ENCODE assay signal across 7 mouse cellular contexts in genomic region chr1:194879324-194880233, GRCm38 (mm10). TPM values are rescaled to one million over a fixed set of nuclear protein-coding genes. Genes with fewer than 3 reads are reported as not detected.
DNase-seq lines count a peak whose midpoint lies in the region; ATAC-seq lines count a peak whose summit lies in the region.

No protein-coding gene starts in this region.

- H3K4me2 ChIP-seq in limb, embryonic 11.5 days (ENCODE audit: low read depth, severe bottlenecking) = no peak overlapping the region
- H3K4me2 ChIP-seq in midbrain, embryonic 14.5 days (ENCODE audit: low read length) = peak overlapping the region; percentile 24; the same call in 1 of the 2 replicates

- 0 out of 2 replicates have a peak, but pooled peaks cover 4% of the 10 kb centered on the region for H3K27me3 ChIP-seq in embryonic facial prominence, embryonic 10.5 days (replicated peaks; ENCODE audit: low read depth, poor library complexity, severe bottlenecking)
- H3K27me3 ChIP-seq in limb, embryonic 11.5 days (ENCODE audit: control insufficient read depth, insufficient read depth, low read length) = no peaks in the 10 kb centered on the region
- no peaks in the 10 kb centered on the region for H3K27me3 ChIP-seq in midbrain, embryonic 14.5 days (ENCODE audit: control insufficient read depth, insufficient read depth, low read length)

- peaks cover 8% of the 10 kb centered on the region for H3K4me1 ChIP-seq in embryonic facial prominence, embryonic 10.5 days
- no peaks in the 10 kb centered on the region for H3K4me1 ChIP-seq in limb, embryonic 11.5 days (ENCODE audit: control insufficient read depth, insufficient read depth, low read length)
- H3K4me1 ChIP-seq in midbrain, embryonic 14.5 days (ENCODE audit: control insufficient read depth, insufficient read depth, low read length) = peaks cover 6% of the 10 kb centered on the region; the same call in 1 of the 2 replicates

- H3K4me3 ChIP-seq in embryonic facial prominence, embryonic 10.5 days = peak overlapping the region; percentile 30
- H3K4me3 ChIP-seq in limb, embryonic 11.5 days (ENCODE audit: low read depth, low read length) = no peak overlapping the region
- no peak overlapping the region for H3K4me3 ChIP-seq in midbrain, embryonic 14.5 days (replicated peaks; ENCODE audit: low read depth, low read length)

- WGBS in embryonic facial prominence, embryonic 10.5 days = 22% methylated on average over 22 of the region's 22 CpGs
- 22% methylated on average over 22 of the region's 22 CpGs for WGBS in limb, embryonic 11.5 days
- WGBS in midbrain, embryonic 14.5 days = 26% methylated on average over 22 of the region's 22 CpGs

- H3K9me3 ChIP-seq in embryonic facial prominence, embryonic 10.5 days = no peaks in the 10 kb centered on the region
- no peaks in the 10 kb centered on the region for H3K9me3 ChIP-seq in limb, embryonic 11.5 days (ENCODE audit: control insufficient read depth, low read length)
- no peaks in the 10 kb centered on the region for H3K9me3 ChIP-seq in midbrain, embryonic 14.5 days (ENCODE audit: control insufficient read depth, low read length)

- ATAC-seq in limb, embryonic 11.5 days (ENCODE audit: insufficient number of reproducible peaks, low FRiP score, low TSS enrichment, low read depth) = peak; percentile 79; the same call in 1 of the 2 replicates
- peak; percentile 81 for ATAC-seq in midbrain, embryonic 14.5 days (ENCODE audit: low FRiP score, low TSS enrichment)

- DNase-seq in adrenal gland, postnatal 10 days = peak; percentile 97
- peak; percentile 92 for DNase-seq in embryonic facial prominence, embryonic 10.5 days (ENCODE audit: low spot score)
- peak; percentile 99 for DNase-seq in heart, adult 11 months
- DNase-seq in kidney, adult 18-20 months = peak; percentile 98
- peak; percentile 96 for DNase-seq in limb, embryonic 11.5 days (ENCODE audit: low spot score)
- DNase-seq in midbrain, embryonic 14.5 days = peak; percentile 95
- peak; percentile 80 to 91 for DNase-seq in spleen, adult 18-20 months

- H3K27ac ChIP-seq in embryonic facial prominence, embryonic 10.5 days (replicated peaks) = peak overlapping the region; percentile 65
- no peak overlapping the region for H3K27ac ChIP-seq in limb, embryonic 11.5 days (replicated peaks; ENCODE audit: low read depth, low read length)
- H3K27ac ChIP-seq in midbrain, embryonic 14.5 days (replicated peaks; ENCODE audit: low read depth, low read length) = no peak overlapping the region

- H3K36me3 ChIP-seq in embryonic facial prominence, embryonic 10.5 days (replicated peaks) = no peaks in the 10 kb centered on the region
- no peaks in the 10 kb centered on the region for H3K36me3 ChIP-seq in limb, embryonic 11.5 days (ENCODE audit: control insufficient read depth, insufficient read depth, low read length)
- H3K36me3 ChIP-seq in midbrain, embryonic 14.5 days (ENCODE audit: control insufficient read depth, insufficient read depth, low read length) = no peaks in the 10 kb centered on the region

- H3K9ac ChIP-seq in limb, embryonic 11.5 days (ENCODE audit: low read length) = peak overlapping the region; percentile 22; the same call in 1 of the 2 replicates
- no peak overlapping the region for H3K9ac ChIP-seq in midbrain, embryonic 14.5 days (replicated peaks; ENCODE audit: low read length)

RNA-seq across cellular contexts. Expression of gene Cd34, which starts 59.0 kb away (rescaled TPM):
- 100 to 1,000 TPM; 109 to 127 TPM for total RNA-seq in adrenal gland, postnatal 10 days (2021)
- polyA plus RNA-seq in embryonic facial prominence, embryonic 10.5 days (2016; fragmentation: Nextera tagmentation; extraction: Ambion mirVana) = 49.9 and 50.8 TPM in 2 replicates
- polyA plus RNA-seq in limb, embryonic 11.5 days (2014; fragmentation: Nextera tagmentation; extraction: Ambion mirVana) = 45.3 and 52.7 TPM in 2 replicates
- 15.8 and 34.8 TPM in 2 replicates for polyA plus RNA-seq in midbrain, embryonic 14.5 days (2014; fragmentation: Nextera tagmentation; extraction: Ambion mirVana)
